Mouse (Mus musculus): ENCODE results near the gene Lif.

Lif gene

DNA sequence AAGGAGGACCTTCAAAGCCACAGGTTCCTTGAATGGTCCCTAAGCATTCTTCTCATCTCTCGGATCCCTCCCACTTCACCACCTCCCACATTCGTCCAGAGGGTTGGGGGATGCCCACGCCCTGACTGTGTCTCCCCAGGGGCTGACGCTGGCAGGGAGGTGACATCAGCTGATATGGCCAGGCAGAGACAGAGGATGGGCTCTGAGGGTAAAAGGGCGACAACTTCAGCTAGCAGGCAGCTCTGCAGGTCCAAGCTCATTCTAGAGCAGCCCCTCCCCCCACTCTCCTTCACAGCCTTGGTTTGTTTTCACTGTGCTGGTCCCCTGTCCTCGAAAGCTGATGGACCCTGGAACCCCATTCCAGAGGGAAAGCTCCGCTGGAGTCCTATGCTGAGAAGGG lies 41.3 kb downstream of the Lif start:
- DNase-seq (ENCODE audit: low spot score): no peak

GRCm38 (mm10) chr11:4299191-4299590 lies 41.8 kb downstream of the Lif start:
- no peak for DNase-seq (ENCODE audit: low spot score)

- DNase-seq (ENCODE audit: low spot score): peak; percentile 53
Measured at GRCm38 (mm10) chr11:4299735-4300474, 42.5 kb downstream of the Lif start.

DNA sequence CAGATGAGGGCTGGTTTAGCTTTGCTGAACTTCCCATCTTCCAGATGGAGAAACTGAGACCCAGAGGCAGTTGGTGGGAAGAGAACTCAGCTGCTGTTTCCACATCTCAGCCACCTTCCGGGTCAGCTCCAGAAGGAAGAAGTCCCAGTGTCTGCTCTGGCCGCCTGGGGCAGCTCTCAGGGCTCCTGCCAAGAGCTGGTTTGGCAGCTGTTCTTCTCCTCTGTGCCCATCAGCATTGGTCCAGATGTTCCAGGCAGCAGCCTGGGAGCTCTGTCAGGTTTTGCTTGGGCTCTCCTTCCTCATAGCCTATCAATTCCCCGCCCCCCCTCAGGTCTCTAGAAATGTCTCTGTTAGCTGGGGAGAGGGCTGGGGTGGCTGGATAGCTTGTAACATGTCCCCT lies 43.3 kb downstream of the Lif start:
- no peak for DNase-seq (ENCODE audit: low spot score)

- DNase-seq (ENCODE audit: low spot score): peak; percentile 37
Measured at GRCm38 (mm10) chr11:4302363-4302913, 45.1 kb downstream of the Lif start.

GRCm38 (mm10) chr11:4303033-4303432 lies 45.7 kb downstream of the Lif start:
- no peak for DNase-seq (ENCODE audit: low spot score)

DNA sequence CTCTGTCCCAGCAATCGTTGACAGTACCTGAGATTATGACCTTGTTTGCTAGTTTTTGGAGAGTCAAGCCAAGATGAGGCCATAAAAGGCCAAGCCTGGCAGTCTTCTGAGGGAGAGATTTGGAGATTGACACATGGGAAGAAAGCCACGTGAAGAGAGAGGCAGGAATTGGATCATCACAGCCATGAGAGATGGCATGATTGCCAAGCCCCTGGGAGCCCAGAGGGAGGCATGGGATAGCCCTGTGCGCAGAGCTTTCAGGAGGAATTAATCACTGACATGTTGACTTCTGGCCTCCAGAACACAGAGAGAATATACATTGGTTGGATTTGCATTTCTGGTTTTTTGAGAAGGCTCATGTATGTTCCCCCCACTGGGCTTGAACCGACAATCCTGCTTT lies 46.8 kb downstream of the Lif start:
- DNase-seq (ENCODE audit: low spot score): no peak

GRCm38 (mm10) chr11:4305090-4305489 lies 47.7 kb downstream of the Lif start:
- DNase-seq (ENCODE audit: low spot score): no peak

DNA sequence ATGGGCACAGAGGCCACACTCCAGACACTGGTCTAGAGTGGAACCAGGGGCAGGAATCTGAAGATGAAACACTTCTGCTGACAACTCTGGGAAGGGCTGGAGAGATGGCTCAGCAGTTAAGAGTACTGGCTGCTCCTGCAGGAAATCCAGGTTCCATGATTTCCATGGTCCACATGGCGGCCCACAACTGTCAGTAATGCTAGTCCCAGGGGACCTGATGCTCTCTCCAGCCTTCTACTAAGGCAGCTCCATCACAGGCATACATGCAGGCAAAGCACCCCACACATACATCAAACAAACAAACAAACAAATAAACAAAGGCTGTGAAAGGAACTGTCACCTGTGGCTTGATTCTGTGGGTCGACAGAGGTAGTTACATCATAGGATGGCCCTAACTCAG lies 48.7 kb downstream of the Lif start:
- peak; percentile 56 for DNase-seq (ENCODE audit: low spot score)

DNA sequence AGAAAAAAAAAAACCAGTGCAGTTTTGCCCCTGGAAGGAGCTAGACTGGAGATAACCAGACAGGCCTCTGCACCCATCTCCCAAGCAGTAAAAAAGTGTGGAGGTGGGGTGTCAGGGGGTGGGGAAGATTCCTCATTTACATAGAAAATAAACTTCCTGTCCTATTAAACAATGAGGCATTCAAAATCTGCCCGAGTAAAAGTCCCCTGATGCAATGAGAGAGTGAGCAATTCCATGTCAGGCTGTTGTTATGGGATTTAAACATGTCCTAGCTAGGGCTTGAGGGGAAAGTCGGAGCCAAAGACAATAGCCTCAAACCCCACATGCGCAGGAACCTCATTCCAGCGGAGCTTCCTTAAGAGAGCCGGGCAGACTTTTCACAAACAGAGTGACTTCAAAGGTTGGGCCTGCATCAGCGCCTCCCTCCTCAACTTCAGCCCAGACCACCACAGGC lies 50.7 kb downstream of the Lif start:
- DNase-seq (ENCODE audit: low spot score): no peak

DNA sequence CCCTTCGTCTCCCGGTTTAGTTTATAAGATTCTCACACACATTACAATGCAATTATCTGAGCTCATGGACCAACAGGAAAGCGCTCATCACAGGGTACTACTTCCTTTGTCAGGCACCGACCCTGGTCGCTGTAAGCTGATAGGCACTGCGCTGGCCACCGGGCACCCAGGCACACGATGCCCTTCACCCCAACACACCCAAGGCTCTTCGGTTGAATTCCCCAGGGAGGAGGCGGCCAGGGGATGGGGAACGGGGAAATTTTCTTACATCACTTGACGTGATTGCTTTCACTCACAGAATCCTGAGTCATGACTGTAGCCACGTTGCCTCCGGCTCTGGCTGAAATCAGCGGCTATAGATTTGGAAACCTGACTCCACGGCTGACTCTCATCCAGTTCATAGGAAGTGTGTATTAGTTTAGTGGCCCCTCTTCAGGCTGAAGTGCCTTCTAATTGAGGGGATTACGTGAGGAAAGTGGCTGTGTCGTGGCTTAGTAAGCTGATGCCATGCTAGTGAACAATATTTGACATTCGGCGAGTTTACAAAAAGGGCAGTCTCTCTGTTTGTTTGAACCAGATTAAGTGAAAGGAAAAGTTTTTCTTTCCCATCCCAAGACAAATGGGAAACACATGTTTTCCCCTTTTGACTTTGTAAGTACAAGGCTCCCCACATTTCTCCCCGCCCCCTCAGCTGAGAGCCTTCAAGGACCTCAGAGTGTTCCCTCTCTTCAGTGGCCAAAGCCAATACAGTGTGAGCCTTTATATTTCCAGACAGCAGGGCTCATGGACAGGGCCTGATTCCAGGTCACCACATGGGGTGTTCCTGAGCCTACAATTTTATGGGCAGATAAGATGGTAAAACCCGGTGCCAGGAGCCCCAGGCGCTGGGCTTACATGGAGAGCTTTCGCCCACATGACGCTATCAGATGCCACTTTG lies 51.4 kb downstream of the Lif start:
- no peak for DNase-seq (ENCODE audit: low spot score)

DNA sequence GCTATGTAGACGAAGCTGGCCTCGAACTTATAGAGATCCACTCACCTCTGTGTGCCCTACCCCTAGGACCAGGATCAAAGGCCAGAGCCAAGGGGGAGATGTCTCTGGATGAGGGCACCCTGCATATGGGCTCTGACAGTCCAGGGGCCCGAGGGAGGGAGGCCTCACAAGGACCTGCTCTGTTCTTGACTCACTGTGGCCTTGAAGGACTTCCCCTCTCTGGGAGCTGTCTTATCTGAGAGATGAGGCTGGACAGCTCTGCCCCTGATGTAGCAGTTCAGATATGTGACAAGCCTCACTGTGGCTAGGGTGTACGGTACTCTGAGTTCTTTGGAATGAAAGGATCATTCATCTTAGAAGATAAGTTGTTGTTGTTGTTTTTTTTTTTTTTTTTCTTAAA lies 52.3 kb downstream of the Lif start:
- no peak for DNase-seq (ENCODE audit: low spot score)

DNA sequence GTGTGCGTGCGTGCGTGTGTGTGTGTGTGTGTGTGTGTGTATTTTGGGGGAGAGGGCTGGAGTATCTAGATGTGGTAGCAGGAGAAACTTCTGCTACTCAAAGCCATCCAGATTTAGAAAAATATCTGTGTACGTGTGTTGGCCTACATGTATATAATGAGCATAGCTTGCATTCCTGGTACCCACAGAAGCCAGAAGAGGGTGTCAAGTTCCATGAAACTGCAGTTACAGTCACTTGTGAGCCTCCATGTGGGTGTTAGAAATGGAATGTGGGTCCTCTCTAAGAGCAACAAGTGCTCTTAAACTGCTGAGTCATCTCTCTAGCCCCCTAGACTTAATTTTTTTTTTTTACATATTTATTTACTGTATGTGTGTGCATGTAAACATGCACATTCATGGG lies 53.0 kb downstream of the Lif start:
- DNase-seq (ENCODE audit: low spot score): no peak

DNA sequence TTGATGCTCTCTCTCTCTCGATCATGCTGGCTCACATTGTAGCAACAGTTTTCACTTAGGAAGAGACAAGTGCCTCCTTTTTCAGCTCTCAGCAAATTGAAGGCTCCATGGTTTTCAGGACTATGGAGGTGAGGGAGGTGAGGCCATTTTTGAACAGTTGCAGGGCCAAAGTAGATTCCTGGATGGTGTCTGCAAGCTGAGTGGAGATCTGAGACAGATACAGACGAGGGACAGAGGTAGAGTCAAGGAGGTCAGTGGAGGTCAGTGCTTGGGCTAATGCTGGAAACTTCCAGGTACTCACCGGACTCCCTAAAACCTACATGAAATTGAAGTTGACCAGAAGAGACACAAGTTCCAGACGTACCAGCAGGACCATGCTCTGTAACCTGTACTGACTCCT lies 54.8 kb downstream of the Lif start:
- no peak for DNase-seq (ENCODE audit: low spot score)

GRCm38 (mm10) chr11:4317287-4317686 lies 59.9 kb downstream of the Lif start:
- DNase-seq (ENCODE audit: low spot score): no peak

GRCm38 (mm10) chr11:4318011-4318410 lies 60.7 kb downstream of the Lif start:
- no peak for DNase-seq (ENCODE audit: low spot score)

GRCm38 (mm10) chr11:4319212-4319955 lies 62.0 kb downstream of the Lif start:
- DNase-seq (ENCODE audit: low spot score): no peak

- DNase-seq (ENCODE audit: low spot score): no peak
Measured at GRCm38 (mm10) chr11:4320876-4321275, 63.5 kb downstream of the Lif start.

Data from MN1 (cell line).